Mouse (Mus musculus) heart, embryonic 11.5 days (tissue): ENCODE data around the gene Fbxo21. TPM values are rescaled to one million over a fixed set of nuclear protein-coding genes. Genes with fewer than 3 reads are reported as not detected.
A peak's percentile ranks its signal among the peaks of the same experiment; 100 is the strongest.

Source experiments
- ATAC-seq: fragments of 200-750 bp; cut with Nextera tagmentation; replicated peaks from 2 replicates; pipeline ENCODE4 v1.8.0; 2017; ENCODE audit warnings: moderate library complexity; ENCODE audit not compliant: insufficient number of reproducible peaks, low FRiP score, low TSS enrichment
- H3K27ac ChIP-seq: fragments of 300-500 bp; sonication (generic); 2 replicates; pipeline ENCODE4 v1.5.1; 2014; ENCODE audit warnings: mild to moderate bottlenecking, low read depth, low read length
- H3K27me3 ChIP-seq: fragments of 300-500 bp; sonication (generic); 2 replicates; pipeline ENCODE4 v1.6.1; 2014; ENCODE audit warnings: mild to moderate bottlenecking, low read length, mixed read lengths; ENCODE audit not compliant: control insufficient read depth, insufficient read depth
- H3K36me3 ChIP-seq: fragments of 300-500 bp; sonication (generic); 2 replicates; pipeline ENCODE4 v1.6.1; 2014; ENCODE audit warnings: mild to moderate bottlenecking, low read length, moderate library complexity, mixed read lengths; ENCODE audit not compliant: control insufficient read depth, insufficient read depth
- H3K4me1 ChIP-seq: fragments of 300-500 bp; sonication (generic); 2 replicates; pipeline ENCODE4 v1.6.1; 2014; ENCODE audit warnings: low read length; ENCODE audit not compliant: control insufficient read depth, insufficient read depth
- H3K4me2 ChIP-seq: fragments of 300-500 bp; sonication (generic); 2 replicates; pipeline ENCODE4 v1.6.1; 2014; ENCODE audit warnings: mild to moderate bottlenecking, moderate library complexity
- H3K4me3 ChIP-seq: fragments of 300-500 bp; sonication (generic); 2 replicates; pipeline ENCODE4 v1.5.1; 2014; ENCODE audit warnings: low read depth, low read length
- H3K9ac ChIP-seq: fragments of 300-500 bp; sonication (generic); 2 replicates; pipeline ENCODE4 v1.6.1; 2014; ENCODE audit warnings: mild to moderate bottlenecking, low read depth, low read length, moderate library complexity
- H3K9me3 ChIP-seq: fragments of 300-500 bp; sonication (generic); replicated peaks from 2 replicates; pipeline ENCODE4 v1.6.1; 2016; ENCODE audit warnings: low read length; ENCODE audit not compliant: control insufficient read depth
- WGBS: fragments of 180-500 bp; shearing (Covaris S2); extraction: QIAGEN DNeasy Blood & Tissue Kit; methylation state at CpG from one replicate; pipeline ENCODE4 v1.1.7; 2014; ENCODE audit not compliant: insufficient replicate concordance; 5-methylcytosine and 5-hydroxymethylcytosine counted together
- polyA plus RNA-seq: library from polyadenylated mRNA; unstranded; fragments of >200 nt; fragmentation: Nextera tagmentation; extraction: Ambion mirVana; gene quantifications from 2 replicates; pipeline ENCODE4 v1.2.1, GENCODE M21; 2014

Fbxo21 gene
- polyA plus RNA-seq, 1 experiment from 2014 or later = 46.2 TPM

GRCm38 (mm10) chr5:117941552-117941951 is 35.0 kb upstream of the Fbxo21 start:
- Histone ChIP-seq H3K36me3 (no peaks in the 10 kb centered on the region), H3K27ac (no peak overlapping the region), H3K4me2 (no peak overlapping the region), H3K27me3 (no peaks in the 10 kb centered on the region), H3K9me3 (no peaks in the 10 kb centered on the region), H3K9ac (no peak overlapping the region), H3K4me1 (no peaks in the 10 kb centered on the region), H3K4me3 (no peak overlapping the region)
- 67% methylated on average over 3 of the region's 3 CpGs for WGBS
- no peak for ATAC-seq

GRCm38 (mm10) chr5:117946605-117947004 is 29.9 kb upstream of the Fbxo21 start:
- Histone ChIP-seq H3K4me2 (no peak overlapping the region), H3K27me3 (no peaks in the 10 kb centered on the region), H3K9ac (no peak overlapping the region), H3K9me3 (no peaks in the 10 kb centered on the region), H3K4me3 (no peak overlapping the region), H3K4me1 (no peaks in the 10 kb centered on the region), H3K36me3 (no peaks in the 10 kb centered on the region), H3K27ac (no peak overlapping the region)
- WGBS = 33% methylated on average over 4 of the region's 4 CpGs
- no peak for ATAC-seq

GRCm38 (mm10) chr5:117949393-117949792 is 27.1 kb upstream of the Fbxo21 start:
- no peak overlapping the region for H3K4me2 ChIP-seq
- H3K27me3 ChIP-seq = no peaks in the 10 kb centered on the region
- 81% methylated on average over 10 of the region's 10 CpGs for WGBS
- H3K4me1 ChIP-seq = no peaks in the 10 kb centered on the region
- H3K27ac ChIP-seq = no peak overlapping the region
- H3K9ac ChIP-seq = no peak overlapping the region
- H3K36me3 ChIP-seq = no peaks in the 10 kb centered on the region
- H3K4me3 ChIP-seq = no peak overlapping the region
- no peaks in the 10 kb centered on the region for H3K9me3 ChIP-seq
- no peak for ATAC-seq

- Histone ChIP-seq H3K9me3 (no peaks in the 10 kb centered on the region), H3K4me1 (no peaks in the 10 kb centered on the region), H3K4me3 (no peak overlapping the region), H3K9ac (no peak overlapping the region), H3K27me3 (no peaks in the 10 kb centered on the region), H3K36me3 (no peaks in the 10 kb centered on the region), H3K27ac (no peak overlapping the region), H3K4me2 (no peak overlapping the region)
- 78% methylated on average over 12 of the region's 12 CpGs for WGBS
- ATAC-seq = no peak
Observed at GRCm38 (mm10) chr5:117953893-117954292, 22.6 kb upstream of the Fbxo21 start.

GRCm38 (mm10) chr5:117954429-117954828 is 22.1 kb upstream of the Fbxo21 start:
- no peak for ATAC-seq
- Histone ChIP-seq H3K4me2 (no peak overlapping the region), H3K9ac (no peak overlapping the region), H3K27me3 (no peaks in the 10 kb centered on the region), H3K36me3 (no peaks in the 10 kb centered on the region), H3K9me3 (no peaks in the 10 kb centered on the region), H3K4me3 (no peak overlapping the region), H3K4me1 (no peaks in the 10 kb centered on the region), H3K27ac (no peak overlapping the region)
- 74% methylated on average over 1 of the region's 1 CpGs for WGBS

GRCm38 (mm10) chr5:117955675-117956420 is 20.7 kb upstream of the Fbxo21 start:
- Histone ChIP-seq H3K4me3 (no peak overlapping the region), H3K27ac (no peak overlapping the region), H3K9me3 (no peaks in the 10 kb centered on the region), H3K9ac (no peak overlapping the region), H3K4me1 (no peaks in the 10 kb centered on the region), H3K27me3 (no peaks in the 10 kb centered on the region), H3K4me2 (no peak overlapping the region), H3K36me3 (no peaks in the 10 kb centered on the region)
- ATAC-seq = no peak
- WGBS = 29% methylated on average over 10 of the region's 10 CpGs

GRCm38 (mm10) chr5:117964750-117965149 is 11.8 kb upstream of the Fbxo21 start:
- Histone ChIP-seq H3K4me2 (peak overlapping the region; percentile 21; the same call in 1 of the 2 replicates), H3K27me3 (0 out of 2 replicates have a peak, but pooled peaks cover 2% of the 10 kb centered on the region), H3K4me3 (no peak overlapping the region), H3K36me3 (no peaks in the 10 kb centered on the region), H3K9me3 (no peaks in the 10 kb centered on the region), H3K9ac (no peak overlapping the region), H3K4me1 (peaks cover 14% of the 10 kb centered on the region), H3K27ac (no peak overlapping the region)
- 37% methylated on average over 9 of the region's 9 CpGs for WGBS
- ATAC-seq = no peak

GRCm38 (mm10) chr5:117966956-117967355 is 9.6 kb upstream of the Fbxo21 start:
- no peak overlapping the region for H3K9ac ChIP-seq
- 70% methylated on average over 9 of the region's 9 CpGs for WGBS
- no peak for ATAC-seq
- H3K27me3 ChIP-seq = 0 out of 2 replicates have a peak, but pooled peaks cover 2% of the 10 kb centered on the region
- H3K9me3 ChIP-seq = no peaks in the 10 kb centered on the region
- H3K36me3 ChIP-seq = no peaks in the 10 kb centered on the region
- peaks cover 14% of the 10 kb centered on the region for H3K4me1 ChIP-seq
- no peak overlapping the region for H3K27ac ChIP-seq
- H3K4me3 ChIP-seq = no peak overlapping the region
- H3K4me2 ChIP-seq = no peak overlapping the region

- no peak overlapping the region for H3K27ac ChIP-seq
- no peak for ATAC-seq
- H3K36me3 ChIP-seq = no peaks in the 10 kb centered on the region
- 0 out of 2 replicates have a peak, but pooled peaks cover 2% of the 10 kb centered on the region for H3K27me3 ChIP-seq
- peaks cover 14% of the 10 kb centered on the region for H3K4me1 ChIP-seq
- no peak overlapping the region for H3K4me3 ChIP-seq
- no peak overlapping the region for H3K9ac ChIP-seq
- H3K9me3 ChIP-seq = no peaks in the 10 kb centered on the region
- WGBS = 52% methylated on average over 4 of the region's 4 CpGs
- H3K4me2 ChIP-seq = no peak overlapping the region
Observed at GRCm38 (mm10) chr5:117967659-117968069, 8.9 kb upstream of the Fbxo21 start.
